Mouse (Mus musculus) MEL (cell line): ENCODE data around the gene Fbxl16. TPM values are rescaled to one million over a fixed set of nuclear protein-coding genes. Genes with fewer than 3 reads are reported as not detected.

Experiments used
- DNase-seq: peaks from one replicate; pipeline ENCODE4 v3.0.0; 2011; ENCODE audit warnings: low read depth, low spot score
- H3K27ac ChIP-seq: 2 replicates; pipeline ENCODE4 v1.5.1; 2012; ENCODE audit warnings: low read depth, mild to moderate bottlenecking, control low read depth, low read length, moderate library complexity; ENCODE audit not compliant: control insufficient read depth
- H3K27me3 ChIP-seq, 2 experiments: fragments of 150-350 bp in 1 of 2; sonication (generic) in 1 of 2; 2 replicates each; pipeline ENCODE4 v1.6.1; 2012; ENCODE audit warnings: low read length in 2 of 2, mild to moderate bottlenecking in 2 of 2, improper control_type of control experiment in 1 of 2, moderate library complexity in 1 of 2; ENCODE audit not compliant: insufficient read depth in 2 of 2, control insufficient read depth in 1 of 2
- H3K36me3 ChIP-seq, 2 experiments: 2 replicates each; pipeline ENCODE4 v1.6.1; 2012 to 2014; ENCODE audit warnings: low read length in 2 of 2, improper control_type of control experiment in 1 of 2, inconsistent platforms in 1 of 2, mild to moderate bottlenecking in 1 of 2; ENCODE audit not compliant: insufficient read depth in 2 of 2, control insufficient read depth in 1 of 2
- H3K4me1 ChIP-seq, 2 experiments: fragments of 150-350 bp in 1 of 2; sonication (generic) in 1 of 2; 2 replicates each; pipeline ENCODE4 v1.6.1; 2012; ENCODE audit warnings: low read length in 2 of 2, improper control_type of control experiment in 1 of 2, mild to moderate bottlenecking in 1 of 2; ENCODE audit not compliant: insufficient read depth in 2 of 2, control insufficient read depth in 1 of 2
- H3K4me3 ChIP-seq, 2 experiments: fragments of 150-350 bp in 1 of 2; sonication (generic) in 1 of 2; 2 replicates each; pipeline ENCODE4 v1.5.1; 2012; ENCODE audit warnings: low read depth in 2 of 2, low read length in 2 of 2, mild to moderate bottlenecking in 2 of 2, moderate library complexity in 2 of 2, control low read depth in 1 of 2, improper control_type of control experiment in 1 of 2; ENCODE audit not compliant: control insufficient read depth in 1 of 2, insufficient read depth in 1 of 2
- H3K79me2 ChIP-seq: 2 replicates; pipeline ENCODE4 v1.6.1; 2012; ENCODE audit warnings: mild to moderate bottlenecking, low read length, moderate library complexity; ENCODE audit not compliant: control insufficient read depth, poor library complexity, insufficient read depth
- H3K9ac ChIP-seq: 2 replicates; pipeline ENCODE4 v1.6.1; 2012; ENCODE audit warnings: low read depth, mild to moderate bottlenecking, control low read depth, low read length, moderate library complexity; ENCODE audit not compliant: control insufficient read depth, poor library complexity, severe bottlenecking
- H3K9me3 ChIP-seq: fragments of 150-350 bp; sonication (generic); replicated peaks from 2 replicates; pipeline ENCODE4 v1.6.1; 2012; ENCODE audit warnings: mild to moderate bottlenecking, low read length, improper control_type of control experiment, moderate library complexity; ENCODE audit not compliant: insufficient read depth
- BHLHE40 ChIP-seq: IDR thresholded peaks from 2 replicates; pipeline ENCODE4 v1.6.1; 2012; ENCODE audit warnings: low read depth, mild to moderate bottlenecking, inconsistent platforms, low read length, improper control_type of control experiment, borderline replicate concordance
- CHD1 ChIP-seq: IDR thresholded peaks from 2 replicates; pipeline ENCODE4 v1.6.1; 2012; ENCODE audit warnings: low read depth, mild to moderate bottlenecking, inconsistent platforms, low read length, improper control_type of control experiment
- E2F4 ChIP-seq: IDR thresholded peaks from 2 replicates; pipeline ENCODE4 v1.6.1; 2011; ENCODE audit warnings: low read depth, low read length, improper control_type of control experiment, borderline replicate concordance
- ELF1 ChIP-seq: IDR thresholded peaks from 2 replicates; pipeline ENCODE4 v1.6.1; 2014; ENCODE audit warnings: low read depth, mild to moderate bottlenecking, inconsistent platforms, low read length, improper control_type of control experiment, moderate library complexity
- EP300 ChIP-seq, 2 experiments: IDR thresholded peaks; 2 replicates each; pipeline ENCODE4 v1.6.1; 2011; ENCODE audit warnings: improper control_type of control experiment in 2 of 2, low read length in 2 of 2, low read depth in 1 of 2, mild to moderate bottlenecking in 1 of 2
- HCFC1 ChIP-seq: IDR thresholded peaks from 2 replicates; pipeline ENCODE4 v1.6.1; 2012; ENCODE audit warnings: low read depth, mild to moderate bottlenecking, inconsistent platforms, low read length, improper control_type of control experiment, moderate library complexity
- KAT2A ChIP-seq: conservative IDR thresholded peaks from 2 replicates; pipeline ENCODE4 v1.6.1; 2012; ENCODE audit warnings: low read depth, low read length, improper control_type of control experiment, inconsistent platforms
- MAFK ChIP-seq: IDR thresholded peaks from 2 replicates; pipeline ENCODE4 v1.6.1; 2011; ENCODE audit warnings: low read depth, mild to moderate bottlenecking, low read length, improper control_type of control experiment, borderline replicate concordance
- MAX ChIP-seq: IDR thresholded peaks from 2 replicates; pipeline ENCODE4 v1.6.1; 2011; ENCODE audit warnings: low read length, improper control_type of control experiment
- MEF2A ChIP-seq: IDR thresholded peaks from 2 replicates; pipeline ENCODE4 v1.6.1; 2014; ENCODE audit warnings: low read depth, mild to moderate bottlenecking, inconsistent platforms, low read length, improper control_type of control experiment; ENCODE audit not compliant: poor library complexity, insufficient replicate concordance, severe bottlenecking; ENCODE audit errors: extremely low read depth
- MXI1 ChIP-seq: IDR thresholded peaks from 2 replicates; pipeline ENCODE4 v1.6.1; 2011; ENCODE audit warnings: mild to moderate bottlenecking, low read depth, low read length, improper control_type of control experiment
- MYB ChIP-seq: IDR thresholded peaks from 2 replicates; pipeline ENCODE4 v1.6.1; 2011; ENCODE audit warnings: mild to moderate bottlenecking, low read depth, low read length, improper control_type of control experiment
- NRF1 ChIP-seq: IDR thresholded peaks from 2 replicates; pipeline ENCODE4 v1.6.1; 2014; ENCODE audit warnings: low read depth, mild to moderate bottlenecking, inconsistent platforms, low read length, improper control_type of control experiment, moderate library complexity; ENCODE audit not compliant: poor library complexity, insufficient read depth, severe bottlenecking
- POLR2A ChIP-seq, 2 experiments: IDR thresholded peaks; 2 replicates each; pipeline ENCODE4 v1.6.1; 2011 to 2012; ENCODE audit warnings: low read length in 2 of 2, mild to moderate bottlenecking in 2 of 2, control low read depth in 1 of 2, improper control_type of control experiment in 1 of 2, low read depth in 1 of 2, moderate library complexity in 1 of 2; ENCODE audit not compliant: control insufficient read depth in 1 of 2, insufficient read depth in 1 of 2, poor library complexity in 1 of 2
- POLR2AphosphoS2 ChIP-seq: IDR thresholded peaks from 2 replicates; pipeline ENCODE4 v1.6.1; 2011; ENCODE audit warnings: low read length, improper control_type of control experiment
- POLR2AphosphoS5 ChIP-seq: IDR thresholded peaks from 2 replicates; pipeline ENCODE4 v1.6.1; 2012; ENCODE audit warnings: low read depth, borderline replicate concordance, mild to moderate bottlenecking, inconsistent platforms, low read length, moderate library complexity, mixed read lengths
- RAD21 ChIP-seq: IDR thresholded peaks from 2 replicates; pipeline ENCODE4 v1.6.1; 2011; ENCODE audit warnings: mild to moderate bottlenecking, low read depth, low read length, improper control_type of control experiment
- SIN3A ChIP-seq: IDR thresholded peaks from 2 replicates; pipeline ENCODE4 v1.6.1; 2012; ENCODE audit warnings: low read length, improper control_type of control experiment, inconsistent platforms
- TCF12 ChIP-seq: IDR thresholded peaks from 2 replicates; pipeline ENCODE4 v1.6.1; 2014; ENCODE audit warnings: low read depth, mild to moderate bottlenecking, inconsistent platforms, low read length, improper control_type of control experiment, moderate library complexity
- ZKSCAN1 ChIP-seq: IDR thresholded peaks from 2 replicates; pipeline ENCODE4 v1.6.1; 2012; ENCODE audit warnings: low read depth, mild to moderate bottlenecking, inconsistent platforms, low read length, improper control_type of control experiment, moderate library complexity
- ZMIZ1 ChIP-seq: IDR thresholded peaks from 2 replicates; pipeline ENCODE4 v1.6.1; 2012; ENCODE audit warnings: low read depth, mild to moderate bottlenecking, inconsistent platforms, low read length, improper control_type of control experiment, moderate library complexity
- ZNF384 ChIP-seq: IDR thresholded peaks from 2 replicates; pipeline ENCODE4 v1.6.1; 2012; ENCODE audit warnings: low read depth, mild to moderate bottlenecking, inconsistent platforms, low read length, improper control_type of control experiment
- polyA plus RNA-seq, 2 experiments: library from polyadenylated mRNA; stranded (reverse) in 1 of 2; unstranded in 1 of 2; fragments of >175 nt in 1 of 2; fragments of >200 nt in 1 of 2; gene quantifications; 2 replicates each; pipeline versions ENCODE4 v1.2.1 to v1.2.4; 2012; ENCODE audit warnings: low replicate concordance in 2 of 2, low read depth in 1 of 2; ENCODE audit not compliant: insufficient read length in 2 of 2, insufficient read depth in 1 of 2, missing spikeins in 1 of 2
- total RNA-seq: library from RNA; depleted of rRNA; stranded (reverse); fragments of 300-350 nt; gene quantifications from 2 replicates; pipeline ENCODE4 v1.2.3, GENCODE M21; 2012

The Fbxl16 gene
- total and polyA plus RNA-seq, 3 experiments, result 0.11 TPM; not detected in 2

- Histone ChIP-seq H3K9me3 (no peaks in the 10 kb centered on the region), H3K4me3 (peak overlapping the region; percentile 80), H3K9ac (peak overlapping the region; percentile 94), H3K27ac (peak overlapping the region; percentile 82), H3K79me2 (peaks cover 54% of the 10 kb centered on the region), H3K36me3 (peaks cover 0 to 13% of the 10 kb centered on the region in 2 experiments; a peak in 2 of 4 replicates), H3K27me3 (no peaks in the 10 kb centered on the region), H3K4me1 (peaks cover 2 to 37% of the 10 kb centered on the region in 2 experiments; a peak in 3 of 4 replicates)
- DNase-seq, result peak; percentile 56
- no peak for TF ChIP-seq MAFK
- no peak for TF ChIP-seq SIN3A
- no peak for TF ChIP-seq NRF1
- 0 out of 2 replicates have a peak, but pooled peaks have one; percentile 41 for TF ChIP-seq ZMIZ1
- TF ChIP-seq POLR2AphosphoS2, result peak; percentile 55; the same call in 1 of the 2 replicates
- TF ChIP-seq ZKSCAN1, result no peak
- TF ChIP-seq EP300 (IDR thresholded peaks at IDR 0.05; ENCODE audit: low read depth in 1 of 2, low read length in 2 of 2), result no peak
- TF ChIP-seq TCF12, result no peak
- TF ChIP-seq MXI1, result no peak
- TF ChIP-seq CHD1, result no peak
- TF ChIP-seq ELF1, result no peak
- peak; percentile 59; the same call in 1 of the 2 replicates for TF ChIP-seq POLR2AphosphoS5
- TF ChIP-seq MYB, result 0 out of 2 replicates have a peak, but pooled peaks have one; percentile 14
- TF ChIP-seq ZNF384, result no peak
- no peak for TF ChIP-seq E2F4
- TF ChIP-seq MAX, result no peak
- TF ChIP-seq KAT2A, result no peak
- no peak for TF ChIP-seq BHLHE40
- no peak for TF ChIP-seq POLR2A (IDR thresholded peaks at IDR 0.05; ENCODE audit: control insufficient read depth in 1 of 2, insufficient read depth in 1 of 2, low read depth in 1 of 2, low read length in 2 of 2, poor library complexity in 1 of 2)
- TF ChIP-seq MEF2A, result no peak
- no peak for TF ChIP-seq HCFC1
- TF ChIP-seq RAD21, result no peak
Observed at GRCm38 (mm10) chr17:25831451-25832281, 22.8 kb downstream of the Fbxl16 start.
